Mouse (Mus musculus): ENCODE measurements around the gene Tfap2d.

Tfap2d gene

GRCm38 (mm10) chr1:19211033-19211405 lies 108.2 kb downstream of the Tfap2d start:
- DNase-seq: peak; percentile 74

- peak; percentile 50 for DNase-seq
Observed at GRCm38 (mm10) chr1:19211546-19212154, 108.8 kb downstream of the Tfap2d start.

- DNase-seq: no peak
Observed at GRCm38 (mm10) chr1:19212691-19213090, 109.9 kb downstream of the Tfap2d start.

- peak; percentile 13 for DNase-seq
Observed at GRCm38 (mm10) chr1:19213171-19213570, 110.3 kb downstream of the Tfap2d start.

GRCm38 (mm10) chr1:19213851-19214395 lies 111.1 kb downstream of the Tfap2d start:
- peak; percentile 6 for DNase-seq
